Mouse (Mus musculus): ENCODE results near the gene Sorl1. TPM values are rescaled to one million over a fixed set of nuclear protein-coding genes. Genes with fewer than 3 reads are reported as not detected.
A peak's percentile ranks its signal among the peaks of the same experiment; 100 is the strongest.

Sorl1 gene
- polyA plus RNA-seq, 1 experiment from 2014 or later: 7.0 TPM

- Histone ChIP-seq H3K9me3 (no peaks in the 10 kb centered on the region), H3K4me3 (no peak overlapping the region), H3K27me3 (replicated peaks; ENCODE audit: low read depth, poor library complexity, severe bottlenecking) (no peaks in the 10 kb centered on the region), H3K4me1 (peaks cover 22% of the 10 kb centered on the region), H3K27ac (replicated peaks) (peak overlapping the region; percentile 14; the same call in 1 of the 2 replicates), H3K36me3 (replicated peaks) (peaks cover 20% of the 10 kb centered on the region)
- 89% methylated on average over 5 of the region's 5 CpGs for WGBS
- no peak for DNase-seq (ENCODE audit: low spot score)
Observed at GRCm38 (mm10) chr9:41980796-41981195, 143.3 kb downstream of the Sorl1 start.

GRCm38 (mm10) chr9:41978366-41978765 lies 145.7 kb downstream of the Sorl1 start:
- H3K36me3 ChIP-seq (replicated peaks): peaks cover 23% of the 10 kb centered on the region
- peaks cover 22% of the 10 kb centered on the region for H3K4me1 ChIP-seq
- WGBS: 88% methylated on average over 6 of the region's 6 CpGs
- no peak overlapping the region for H3K27ac ChIP-seq (replicated peaks)
- no peaks in the 10 kb centered on the region for H3K27me3 ChIP-seq (replicated peaks; ENCODE audit: low read depth, poor library complexity, severe bottlenecking)
- H3K4me3 ChIP-seq: no peak overlapping the region
- DNase-seq (ENCODE audit: low spot score): no peak
- no peaks in the 10 kb centered on the region for H3K9me3 ChIP-seq

GRCm38 (mm10) chr9:41975968-41976367 lies 148.1 kb downstream of the Sorl1 start:
- Histone ChIP-seq H3K27me3 (replicated peaks; ENCODE audit: low read depth, poor library complexity, severe bottlenecking) (no peaks in the 10 kb centered on the region), H3K36me3 (replicated peaks) (peaks cover 23% of the 10 kb centered on the region), H3K27ac (replicated peaks) (no peak overlapping the region; the same call in 1 of the 2 replicates), H3K4me1 (peaks cover 7% of the 10 kb centered on the region), H3K9me3 (no peaks in the 10 kb centered on the region), H3K4me3 (no peak overlapping the region)
- 90% methylated on average over 15 of the region's 15 CpGs for WGBS
- DNase-seq (ENCODE audit: low spot score): no peak

- Histone ChIP-seq H3K27me3 (replicated peaks; ENCODE audit: low read depth, poor library complexity, severe bottlenecking) (no peaks in the 10 kb centered on the region), H3K9me3 (no peaks in the 10 kb centered on the region), H3K36me3 (replicated peaks) (peaks cover 24% of the 10 kb centered on the region), H3K27ac (replicated peaks) (0 out of 2 replicates have a peak overlapping the region, but pooled peaks have one; percentile 40), H3K4me3 (no peak overlapping the region), H3K4me1 (peaks cover 4% of the 10 kb centered on the region)
- no peak for DNase-seq (ENCODE audit: low spot score)
- WGBS: 80% methylated on average over 3 of the region's 3 CpGs
Observed at GRCm38 (mm10) chr9:41974661-41975060, 149.4 kb downstream of the Sorl1 start.

GRCm38 (mm10) chr9:41973775-41974657 lies 150.1 kb downstream of the Sorl1 start:
- Histone ChIP-seq H3K4me1 (peaks cover 4% of the 10 kb centered on the region), H3K36me3 (replicated peaks) (peaks cover 30% of the 10 kb centered on the region), H3K4me3 (no peak overlapping the region), H3K27me3 (replicated peaks; ENCODE audit: low read depth, poor library complexity, severe bottlenecking) (no peaks in the 10 kb centered on the region), H3K9me3 (0 out of 2 replicates have a peak, but pooled peaks cover 4% of the 10 kb centered on the region), H3K27ac (replicated peaks) (no peak overlapping the region; the same call in 1 of the 2 replicates)
- DNase-seq (ENCODE audit: low spot score): peak; percentile 82
- 74% methylated on average over 25 of the region's 25 CpGs for WGBS

GRCm38 (mm10) chr9:41969961-41970360 lies 154.1 kb downstream of the Sorl1 start:
- Histone ChIP-seq H3K27me3 (replicated peaks; ENCODE audit: low read depth, poor library complexity, severe bottlenecking) (no peaks in the 10 kb centered on the region), H3K27ac (replicated peaks) (no peak overlapping the region), H3K4me3 (no peak overlapping the region), H3K4me1 (peaks cover 4% of the 10 kb centered on the region), H3K9me3 (0 out of 2 replicates have a peak, but pooled peaks cover 4% of the 10 kb centered on the region), H3K36me3 (replicated peaks) (peaks cover 16% of the 10 kb centered on the region)
- no peak for DNase-seq (ENCODE audit: low spot score)
- 91% methylated on average over 8 of the region's 8 CpGs for WGBS

- H3K27me3 ChIP-seq (replicated peaks; ENCODE audit: low read depth, poor library complexity, severe bottlenecking): no peaks in the 10 kb centered on the region
- WGBS: 96% methylated on average over 15 of the region's 15 CpGs
- peaks cover 16% of the 10 kb centered on the region for H3K36me3 ChIP-seq (replicated peaks)
- H3K4me3 ChIP-seq: no peak overlapping the region
- H3K27ac ChIP-seq (replicated peaks): no peak overlapping the region
- H3K9me3 ChIP-seq: 0 out of 2 replicates have a peak, but pooled peaks cover 4% of the 10 kb centered on the region
- H3K4me1 ChIP-seq: no peaks in the 10 kb centered on the region
- no peak for DNase-seq (ENCODE audit: low spot score)
Observed at GRCm38 (mm10) chr9:41968673-41969460, 155.2 kb downstream of the Sorl1 start.

GRCm38 (mm10) chr9:41961274-41961673 lies 162.8 kb downstream of the Sorl1 start:
- Histone ChIP-seq H3K9me3 (no peaks in the 10 kb centered on the region), H3K36me3 (replicated peaks) (0 out of 2 replicates have a peak, but pooled peaks cover 3% of the 10 kb centered on the region), H3K27me3 (replicated peaks; ENCODE audit: low read depth, poor library complexity, severe bottlenecking) (no peaks in the 10 kb centered on the region), H3K4me3 (no peak overlapping the region), H3K4me1 (0 out of 2 replicates have a peak, but pooled peaks cover 7% of the 10 kb centered on the region), H3K27ac (replicated peaks) (no peak overlapping the region)
- DNase-seq (ENCODE audit: low spot score): no peak
- 79% methylated on average over 10 of the region's 10 CpGs for WGBS

- Histone ChIP-seq H3K4me1 (peaks cover 14% of the 10 kb centered on the region), H3K36me3 (replicated peaks) (no peaks in the 10 kb centered on the region), H3K9me3 (no peaks in the 10 kb centered on the region), H3K27ac (replicated peaks) (no peak overlapping the region), H3K27me3 (replicated peaks; ENCODE audit: low read depth, poor library complexity, severe bottlenecking) (no peaks in the 10 kb centered on the region), H3K4me3 (no peak overlapping the region)
- no peak for DNase-seq (ENCODE audit: low spot score)
- WGBS: 92% methylated on average over 9 of the region's 9 CpGs
Observed at GRCm38 (mm10) chr9:41958282-41958681, 165.8 kb downstream of the Sorl1 start.

GRCm38 (mm10) chr9:41953486-41953885 lies 170.6 kb downstream of the Sorl1 start:
- peak overlapping the region; percentile 16; the same call in 1 of the 2 replicates for H3K4me3 ChIP-seq
- no peaks in the 10 kb centered on the region for H3K9me3 ChIP-seq
- H3K27me3 ChIP-seq (replicated peaks; ENCODE audit: low read depth, poor library complexity, severe bottlenecking): no peaks in the 10 kb centered on the region
- peak; percentile 69 for DNase-seq (ENCODE audit: low spot score)
- no peaks in the 10 kb centered on the region for H3K36me3 ChIP-seq (replicated peaks)
- peak overlapping the region; percentile 97 for H3K27ac ChIP-seq (replicated peaks)
- 9% methylated on average over 8 of the region's 8 CpGs for WGBS
- H3K4me1 ChIP-seq: peaks cover 50% of the 10 kb centered on the region

- H3K4me1 ChIP-seq: peaks cover 50% of the 10 kb centered on the region
- WGBS: 59% methylated on average over 7 of the region's 7 CpGs
- H3K36me3 ChIP-seq (replicated peaks): no peaks in the 10 kb centered on the region
- no peaks in the 10 kb centered on the region for H3K27me3 ChIP-seq (replicated peaks; ENCODE audit: low read depth, poor library complexity, severe bottlenecking)
- H3K4me3 ChIP-seq: peak overlapping the region; percentile 61; the same call in 1 of the 2 replicates
- no peaks in the 10 kb centered on the region for H3K9me3 ChIP-seq
- H3K27ac ChIP-seq (replicated peaks): peak overlapping the region; percentile 97
- DNase-seq (ENCODE audit: low spot score): no peak
Observed at GRCm38 (mm10) chr9:41952650-41953204, 171.4 kb downstream of the Sorl1 start.

GRCm38 (mm10) chr9:41951472-41952129 lies 172.5 kb downstream of the Sorl1 start:
- Histone ChIP-seq H3K27me3 (replicated peaks; ENCODE audit: low read depth, poor library complexity, severe bottlenecking) (no peaks in the 10 kb centered on the region), H3K4me1 (peaks cover 50% of the 10 kb centered on the region), H3K27ac (replicated peaks) (peak overlapping the region; percentile 97), H3K4me3 (peak overlapping the region; percentile 61), H3K9me3 (no peaks in the 10 kb centered on the region), H3K36me3 (replicated peaks) (no peaks in the 10 kb centered on the region)
- peak; percentile 86 for DNase-seq (ENCODE audit: low spot score)
- WGBS: 20% methylated on average over 16 of the region's 16 CpGs

All from embryonic facial prominence, embryonic 10.5 days (tissue).